Comparison of ENCODE assay signal across 9 mouse cellular contexts in genomic region chr7:82923220-82924071, GRCm38 (mm10). TPM values are rescaled to one million over a fixed set of nuclear protein-coding genes. Genes with fewer than 3 reads are reported as not detected.
DNase-seq lines count a peak whose midpoint lies in the region; TF ChIP-seq lines count a peak whose summit lies in the region.
"Had no signal": no experiment of that assay in that cellular context is flagged by ENCODE, and none has a peak within 500 bp of the region (broad histone marks: within the 10 kb centered on the region; RNA-seq: fewer than 3 reads in every experiment).

No protein-coding gene starts in this region.

- H3K36me3 ChIP-seq in heart, embryonic 10.5 days: no peaks in the 10 kb centered on the region

- no peaks in the 10 kb centered on the region for H3K4me1 ChIP-seq in heart, embryonic 10.5 days

- H3K4me3 ChIP-seq in heart, embryonic 10.5 days: no peak overlapping the region

- TF ChIP-seq POLR2A in brain, embryonic 14.5 days (IDR thresholded peaks at IDR 0.05; ENCODE audit: borderline replicate concordance, extremely low read depth, insufficient read depth, insufficient read length, poor library complexity, severe bottlenecking): no peak

- DNase-seq in heart, adult 11 months: peak; percentile 86
- no peak for DNase-seq in heart, embryonic 10.5 days (ENCODE audit: low spot score)
- DNase-seq in brain, embryonic 14.5 days (ENCODE audit: low read depth): peak; percentile 31
- peak; percentile 51 to 67 for DNase-seq in frontal cortex, postnatal 14 days (ENCODE audit: low spot score in 2 of 2)
- peak; percentile 80 to 93 for DNase-seq in left cerebral cortex, postnatal 14 days (ENCODE audit: low spot score in 2 of 2)
- no peak for DNase-seq in adrenal gland, postnatal 14 days
- no peak for DNase-seq in ovary, postnatal 14 days (ENCODE audit: low spot score)
- DNase-seq in adrenal gland, adult (ENCODE audit: inconsistent age in 2 of 2, low spot score in 1 of 2): no peak
- DNase-seq: B cell, adult 2 months had no signal

- intact Hi-C loops in left cerebral cortex, postnatal 14 days (cut with DNase I): loop anchor here (2.0 to 5.0 kb wide), 2 partner anchors 55 to 89 kb away; no protein-coding TSS in a partner anchor

- H3K9me3 ChIP-seq in heart, embryonic 10.5 days: no peaks in the 10 kb centered on the region

- no peak overlapping the region for H3K27ac ChIP-seq in heart, embryonic 10.5 days

- no peak for TF ChIP-seq CTCF in brain, embryonic 14.5 days (IDR thresholded peaks at IDR 0.05; ENCODE audit: borderline replicate concordance, extremely low read depth, insufficient read depth, insufficient read length)

- H3K27me3 ChIP-seq in heart, embryonic 10.5 days (ENCODE audit: insufficient read depth, poor library complexity, severe bottlenecking): no peaks in the 10 kb centered on the region

- 75% methylated on average over 11 of the region's 11 CpGs for WGBS in heart, embryonic 10.5 days

RNA-seq across cellular contexts. Expression of gene Mex3b, which starts 56.3 kb away (rescaled TPM):
- 7.3 and 14.8 TPM in 2 replicates for polyA plus RNA-seq in heart, embryonic 10.5 days (2016; fragmentation: Nextera tagmentation; extraction: Ambion mirVana)
- 154 and 207 TPM in 2 replicates for polyA plus RNA-seq in brain, embryonic 14.5 days (2012; rRNA removed)
- 10 to 100 TPM; 25.0 to 29.7 TPM for total RNA-seq in left cerebral cortex, postnatal 14 days (2021)
- total RNA-seq in adrenal gland, postnatal 14 days (2021): 3.9 and 5.7 TPM in 2 replicates

Comparison
In these comparisons a context has a peak if more than half of its experiments do, and no peak if none do; other contexts are left out.
1. DNase-seq: peak in heart, adult 11 months (single experiment), brain, embryonic 14.5 days (single experiment), frontal cortex, postnatal 14 days (2 of 2) and left cerebral cortex, postnatal 14 days (2 of 2); none in heart, embryonic 10.5 days (single experiment), adrenal gland, postnatal 14 days (single experiment), ovary, postnatal 14 days (single experiment) and adrenal gland, adult (0 of 2).